Mouse (Mus musculus) liver, embryonic 11.5 days (tissue): Measurements from ENCODE around the gene Acox1. TPM values are rescaled to one million over a fixed set of nuclear protein-coding genes. Genes with fewer than 3 reads are reported as not detected.

ENCODE experiments used
- ATAC-seq: fragments of 200-750 bp; cut with Nextera tagmentation; replicated peaks from 2 replicates; pipeline ENCODE4 v1.8.0; 2017; ENCODE audit warnings: moderate number of reproducible peaks, mild to moderate bottlenecking, moderate TSS enrichment, moderate library complexity; ENCODE audit not compliant: low FRiP score
- DNase-seq: peaks from one replicate; pipeline ENCODE4 v3.0.0-alpha.2; 2017; ENCODE audit warnings: low spot score
- H3K27ac ChIP-seq: fragments of 300-500 bp; sonication (generic); 2 replicates; pipeline ENCODE4 v1.5.1; 2014; ENCODE audit warnings: mild to moderate bottlenecking, low read depth, low read length, control low read depth
- H3K27me3 ChIP-seq: fragments of 300-500 bp; sonication (generic); replicated peaks from 2 replicates; pipeline ENCODE4 v1.6.1; 2014; ENCODE audit warnings: low read length, mixed read lengths; ENCODE audit not compliant: control insufficient read depth, insufficient read depth
- H3K36me3 ChIP-seq: fragments of 300-500 bp; sonication (generic); 2 replicates; pipeline ENCODE4 v1.6.1; 2014; ENCODE audit warnings: mild to moderate bottlenecking, low read length, moderate library complexity, mixed read lengths; ENCODE audit not compliant: control insufficient read depth, insufficient read depth
- H3K4me1 ChIP-seq: fragments of 300-500 bp; sonication (generic); replicated peaks from 2 replicates; pipeline ENCODE4 v1.6.1; 2014; ENCODE audit warnings: low read length, mixed read lengths; ENCODE audit not compliant: control insufficient read depth, insufficient read depth
- H3K4me2 ChIP-seq: fragments of 300-500 bp; sonication (generic); 2 replicates; pipeline ENCODE4 v1.6.1; 2014; ENCODE audit warnings: mild to moderate bottlenecking, control low read depth, moderate library complexity
- H3K4me3 ChIP-seq: fragments of 300-500 bp; sonication (generic); 2 replicates; pipeline ENCODE4 v1.5.1; 2014; ENCODE audit warnings: low read depth, low read length, control low read depth
- H3K9ac ChIP-seq: fragments of 300-500 bp; sonication (generic); 2 replicates; pipeline ENCODE4 v1.6.1; 2014; ENCODE audit warnings: low read depth, low read length, control low read depth
- H3K9me3 ChIP-seq: fragments of 300-500 bp; sonication (generic); 2 replicates; pipeline ENCODE4 v1.6.1; 2016; ENCODE audit warnings: low read length, inconsistent platforms, mixed read lengths; ENCODE audit not compliant: control insufficient read depth
- WGBS: fragments of 180-500 bp; shearing (Covaris S2); extraction: QIAGEN DNeasy Blood & Tissue Kit; methylation state at CpG from one replicate; pipeline ENCODE4 v1.1.7; 2014; 5-methylcytosine and 5-hydroxymethylcytosine counted together
- polyA plus RNA-seq: library from polyadenylated mRNA; unstranded; fragments of >200 nt; fragmentation: Nextera tagmentation; extraction: Ambion mirVana; gene quantifications from 2 replicates; pipeline ENCODE4 v1.2.1, GENCODE M21; 2014

The Acox1 gene
- polyA plus RNA-seq, 1 experiment from 2014 or later = 23.6 TPM

- no peak overlapping the region for H3K9ac ChIP-seq
- DNase-seq (no peak), ATAC-seq (no peak)
- no peak overlapping the region for H3K4me3 ChIP-seq
- no peaks in the 10 kb centered on the region for H3K27me3 ChIP-seq
- H3K4me2 ChIP-seq = no peak overlapping the region
- no peak overlapping the region for H3K27ac ChIP-seq
- no peaks in the 10 kb centered on the region for H3K9me3 ChIP-seq
- WGBS = 57% methylated on average over 11 of the region's 11 CpGs
- H3K4me1 ChIP-seq = no peaks in the 10 kb centered on the region; the same call in 1 of the 2 replicates
- peaks cover 11% of the 10 kb centered on the region for H3K36me3 ChIP-seq
These were observed 11.5 kb downstream of the Acox1 start for GRCm38 (mm10) chr11:116187226-116187930.

- ATAC-seq (no peak), DNase-seq (no peak)
- Histone ChIP-seq H3K9ac (no peak overlapping the region), H3K9me3 (no peaks in the 10 kb centered on the region), H3K27me3 (no peaks in the 10 kb centered on the region), H3K4me2 (no peak overlapping the region), H3K36me3 (peaks cover 16% of the 10 kb centered on the region), H3K27ac (no peak overlapping the region), H3K4me3 (no peak overlapping the region), H3K4me1 (no peaks in the 10 kb centered on the region; the same call in 1 of the 2 replicates)
- 94% methylated on average over 11 of the region's 11 CpGs for WGBS
These were observed 12.5 kb downstream of the Acox1 start for GRCm38 (mm10) chr11:116186360-116186759.

- ATAC-seq (no peak), DNase-seq (no peak)
- no peak overlapping the region for H3K4me2 ChIP-seq
- WGBS = 88% methylated on average over 3 of the region's 3 CpGs
- H3K27me3 ChIP-seq = no peaks in the 10 kb centered on the region
- no peaks in the 10 kb centered on the region for H3K9me3 ChIP-seq
- H3K27ac ChIP-seq = no peak overlapping the region
- no peak overlapping the region for H3K9ac ChIP-seq
- no peaks in the 10 kb centered on the region; the same call in 1 of the 2 replicates for H3K4me1 ChIP-seq
- peaks cover 16% of the 10 kb centered on the region for H3K36me3 ChIP-seq
- H3K4me3 ChIP-seq = no peak overlapping the region
These were observed 13.0 kb downstream of the Acox1 start for GRCm38 (mm10) chr11:116185836-116186235.

- Histone ChIP-seq H3K4me2 (no peak overlapping the region), H3K27ac (no peak overlapping the region), H3K36me3 (peaks cover 36% of the 10 kb centered on the region; the same call in 1 of the 2 replicates), H3K9me3 (no peaks in the 10 kb centered on the region), H3K27me3 (no peaks in the 10 kb centered on the region), H3K4me3 (no peak overlapping the region), H3K9ac (no peak overlapping the region), H3K4me1 (no peaks in the 10 kb centered on the region)
- WGBS = 90% methylated on average over 20 of the region's 20 CpGs
- no peak for ATAC-seq
- DNase-seq = no peak
These were observed 20.3 kb downstream of the Acox1 start for GRCm38 (mm10) chr11:116178411-116179121.

GRCm38 (mm10) chr11:116176010-116176409 is 22.8 kb downstream of the Acox1 start:
- no peaks in the 10 kb centered on the region for H3K4me1 ChIP-seq
- H3K9me3 ChIP-seq = no peaks in the 10 kb centered on the region
- H3K27ac ChIP-seq = no peak overlapping the region
- peaks cover 32% of the 10 kb centered on the region; the same call in 1 of the 2 replicates for H3K36me3 ChIP-seq
- no peaks in the 10 kb centered on the region for H3K27me3 ChIP-seq
- H3K4me3 ChIP-seq = no peak overlapping the region
- no peak overlapping the region for H3K4me2 ChIP-seq
- ATAC-seq = no peak
- no peak overlapping the region for H3K9ac ChIP-seq
- DNase-seq = no peak
- whole genome bisulfite sequencing = 89% methylated on average over 7 of the region's 7 CpGs

DNA sequence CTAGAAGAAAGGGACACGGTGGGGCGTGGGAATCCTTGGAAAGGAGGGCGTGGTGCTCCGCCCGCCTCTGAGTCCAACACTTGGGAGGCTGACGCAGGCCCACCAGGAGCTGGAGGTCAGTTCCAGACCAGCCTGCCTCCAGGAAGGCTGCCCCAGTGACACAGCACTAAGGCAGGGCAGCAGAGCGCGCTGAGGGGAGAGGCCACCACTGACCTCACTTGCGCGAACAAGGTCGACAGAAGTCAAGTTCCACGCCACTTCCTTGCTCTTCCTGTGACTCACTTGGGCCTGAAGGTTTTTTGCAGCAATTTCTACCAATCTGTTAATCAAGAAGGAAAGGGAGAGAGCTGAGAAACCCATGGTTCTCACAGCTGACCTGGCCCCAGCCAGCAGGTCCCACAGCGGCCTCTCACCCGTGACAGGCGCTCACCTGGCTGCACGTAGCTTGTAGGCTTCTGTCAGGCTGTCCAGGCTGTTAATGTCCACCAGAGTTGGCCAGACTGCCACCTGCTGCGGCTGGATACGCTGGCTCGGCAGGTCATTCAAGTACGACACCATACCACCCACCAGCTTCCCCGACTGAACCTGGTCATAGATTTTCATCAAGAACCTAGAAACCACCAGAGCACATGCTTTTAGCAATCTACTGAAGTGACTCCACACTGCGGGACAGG is 23.9 kb downstream of the Acox1 start:
- Histone ChIP-seq H3K9ac (no peak overlapping the region), H3K27me3 (no peaks in the 10 kb centered on the region), H3K4me2 (no peak overlapping the region), H3K4me1 (no peaks in the 10 kb centered on the region), H3K4me3 (no peak overlapping the region), H3K36me3 (peaks cover 27% of the 10 kb centered on the region; the same call in 1 of the 2 replicates), H3K27ac (no peak overlapping the region), H3K9me3 (no peaks in the 10 kb centered on the region)
- no peak for ATAC-seq
- no peak for DNase-seq
- WGBS = 89% methylated on average over 22 of the region's 22 CpGs

DNA sequence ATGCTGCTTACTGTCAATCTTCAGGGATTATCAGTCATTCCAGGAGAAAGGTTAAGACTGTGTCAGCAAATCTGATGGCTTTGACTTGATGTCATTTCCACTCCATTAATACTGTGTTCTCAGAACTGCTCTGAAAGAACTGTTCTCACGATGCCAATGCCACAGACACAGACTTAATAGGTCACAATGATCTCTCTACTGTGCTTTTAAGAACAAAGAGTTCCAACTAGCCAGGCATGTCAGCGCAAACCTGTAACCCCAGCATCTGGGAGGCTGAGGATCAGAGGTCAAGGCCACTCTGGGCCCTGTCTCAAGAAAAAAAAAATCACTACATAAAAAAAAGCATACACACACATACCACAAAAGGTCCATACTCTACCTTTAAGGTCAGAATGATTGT is 26.9 kb downstream of the Acox1 start:
- Histone ChIP-seq H3K4me3 (no peak overlapping the region), H3K9me3 (no peaks in the 10 kb centered on the region), H3K9ac (no peak overlapping the region), H3K27me3 (no peaks in the 10 kb centered on the region), H3K27ac (no peak overlapping the region), H3K36me3 (peaks cover 12% of the 10 kb centered on the region; the same call in 1 of the 2 replicates), H3K4me2 (no peak overlapping the region), H3K4me1 (0 out of 2 replicates have a peak, but pooled peaks cover 3% of the 10 kb centered on the region)
- ATAC-seq (no peak), DNase-seq (no peak)
- 91% methylated on average over 2 of the region's 2 CpGs for WGBS

DNA sequence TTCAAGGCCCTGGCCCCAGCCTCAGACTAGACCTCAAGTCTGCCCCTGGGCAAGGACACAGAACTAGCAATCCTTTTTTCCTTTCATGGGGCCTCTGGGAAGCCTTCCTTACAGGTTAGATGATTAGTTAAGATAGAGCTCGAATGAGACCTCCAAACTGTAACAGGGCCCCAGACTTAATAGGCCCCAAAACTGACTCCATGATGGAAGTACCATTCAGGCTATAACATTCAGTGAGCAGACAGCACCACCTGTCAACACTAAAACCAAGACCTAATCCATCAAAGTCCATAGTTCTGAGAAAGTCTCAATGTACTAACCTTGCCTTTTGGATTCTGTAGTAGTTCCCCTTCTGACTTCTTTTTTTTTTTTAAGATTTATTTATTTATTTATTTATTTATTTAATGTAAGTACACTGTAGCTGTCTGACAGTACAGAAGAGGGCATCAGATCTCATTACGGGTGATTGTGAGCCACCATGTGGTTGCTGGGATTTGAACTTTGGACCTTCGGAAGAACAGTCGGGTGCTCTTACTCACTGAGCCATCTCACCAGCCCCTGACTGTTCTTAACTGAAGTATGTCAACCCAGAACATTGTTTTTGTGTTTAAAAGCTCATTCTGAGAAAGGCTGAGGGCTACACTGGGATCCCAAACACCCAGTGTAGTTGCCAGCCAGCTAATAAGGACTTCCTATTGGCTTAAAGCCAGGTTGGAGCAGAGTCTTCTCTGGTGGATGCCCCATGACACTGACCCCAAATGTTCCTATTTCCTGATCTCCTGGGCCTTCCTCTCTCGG is 28.6 kb downstream of the Acox1 start:
- H3K9ac ChIP-seq = no peak overlapping the region
- WGBS = 81% methylated on average over 5 of the region's 5 CpGs
- H3K4me1 ChIP-seq = 0 out of 2 replicates have a peak, but pooled peaks cover 5% of the 10 kb centered on the region
- ATAC-seq (no peak), DNase-seq (no peak)
- H3K4me3 ChIP-seq = no peak overlapping the region
- no peak overlapping the region for H3K4me2 ChIP-seq
- H3K36me3 ChIP-seq = peaks cover 10% of the 10 kb centered on the region; the same call in 1 of the 2 replicates
- no peak overlapping the region for H3K27ac ChIP-seq
- no peaks in the 10 kb centered on the region for H3K27me3 ChIP-seq
- H3K9me3 ChIP-seq = no peaks in the 10 kb centered on the region
